Mouse (Mus musculus) liver, postnatal 0 days (tissue): ENCODE measurements around the gene Tmtc1.

Experiments
- CTCF ChIP-seq: sonication (generic); IDR thresholded peaks from 2 replicates; pipeline ENCODE4 v1.5.1; 2016; ENCODE audit warnings: antibody characterized with exemption, low read depth
- EP300 ChIP-seq: IDR thresholded peaks from 2 replicates; pipeline ENCODE4 v1.6.1; 2016; ENCODE audit warnings: antibody characterized with exemption, low read depth, mild to moderate bottlenecking

DNA sequence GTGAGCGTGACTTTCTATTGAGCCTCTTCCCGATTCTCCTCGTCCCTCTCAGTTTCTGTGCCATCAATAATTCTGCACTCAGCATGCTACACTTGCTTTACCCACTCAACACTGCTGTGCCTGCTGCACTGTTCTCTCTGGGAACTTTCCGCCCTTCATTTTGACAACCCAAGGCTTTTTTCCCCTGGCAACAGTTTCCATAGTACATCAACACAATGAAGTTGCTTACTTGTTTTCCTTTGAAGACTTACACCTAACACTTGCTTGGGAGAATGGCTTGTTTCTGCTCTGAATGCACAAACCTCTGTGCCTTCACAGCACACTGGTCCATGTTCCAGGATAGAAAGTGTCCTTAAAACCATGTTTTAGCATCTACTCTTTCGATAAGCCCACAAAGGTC lies 46.9 kb downstream of the Tmtc1 start:
- TF ChIP-seq CTCF: no peak
- TF ChIP-seq EP300: no peak
